Mouse (Mus musculus) heart, embryonic 10.5 days (tissue): ENCODE results near the gene Aplf. TPM values are rescaled to one million over a fixed set of nuclear protein-coding genes. Genes with fewer than 3 reads are reported as not detected.

Experiments
- polyA plus RNA-seq: library from polyadenylated mRNA; unstranded; fragments of >200 nt; fragmentation: Nextera tagmentation; extraction: Ambion mirVana; gene quantifications from 2 replicates; pipeline ENCODE4 v1.2.1, GENCODE M21; 2016

Gene Aplf
- polyA plus RNA-seq, 1 experiment from 2014 or later, result 11.6 TPM

Other genes with a start within 250 kb of the Aplf start
- gene Bmp10, start 243.2 kb downstream of the Aplf start, polyA plus RNA-seq, result 4.5 and 6.2 TPM in 2 replicates
- 2.3 and 3.9 TPM in 2 replicates for gene Arhgap25, start 138.9 kb downstream of the Aplf start, polyA plus RNA-seq
- gene Prokr1, start 81.5 kb downstream of the Aplf start, polyA plus RNA-seq, result 3.0 and 3.9 TPM in 2 replicates
- 0.21 and 0.25 TPM in 2 replicates for gene Efcc1, start 58.7 kb upstream of the Aplf start, polyA plus RNA-seq
- 4.8 and 6.2 TPM in 2 replicates for gene Gp9, start 105.9 kb upstream of the Aplf start, polyA plus RNA-seq
- gene Rab43, start 140.0 kb upstream of the Aplf start, polyA plus RNA-seq, result 4.4 and 5.1 TPM in 2 replicates
- gene Gm45140, start 163.6 kb upstream of the Aplf start, polyA plus RNA-seq, result 2.3 and 2.5 TPM in 2 replicates
- gene Isy1, start 166.6 kb upstream of the Aplf start, polyA plus RNA-seq, result 31.6 and 44.0 TPM in 2 replicates
- gene Cnbp, start 178.9 kb upstream of the Aplf start, polyA plus RNA-seq, result 999 and 1,260 TPM in 2 replicates
- gene Copg1, start 215.6 kb upstream of the Aplf start, polyA plus RNA-seq, result 173 and 179 TPM in 2 replicates
- gene Hmces, start 241.7 kb upstream of the Aplf start, polyA plus RNA-seq, result 34.8 and 44.5 TPM in 2 replicates